Mouse (Mus musculus): Measurements from ENCODE around the gene Lrrc74a. TPM values are rescaled to one million over a fixed set of nuclear protein-coding genes. Genes with fewer than 3 reads are reported as not detected.

Lrrc74a gene
- polyA plus RNA-seq, 1 experiment from 2014 or later, result not detected

GRCm38 (mm10) chr12:86772551-86772950, 38.4 kb downstream of the Lrrc74a start:
- Histone ChIP-seq H3K27ac (ENCODE audit: low read depth, low read length) (peak overlapping the region; percentile 35; the same call in 1 of the 2 replicates), H3K4me2 (ENCODE audit: low read length) (no peak overlapping the region), H3K27me3 (replicated peaks; ENCODE audit: control insufficient read depth, insufficient read depth, low read length) (no peaks in the 10 kb centered on the region), H3K9me3 (replicated peaks; ENCODE audit: control insufficient read depth, low read length) (no peaks in the 10 kb centered on the region), H3K4me1 (ENCODE audit: control insufficient read depth, insufficient read depth, low read length) (peaks cover 21% of the 10 kb centered on the region; the same call in 1 of the 2 replicates), H3K4me3 (ENCODE audit: low read depth, low read length) (no peak overlapping the region), H3K9ac (ENCODE audit: low read length) (no peak overlapping the region), H3K36me3 (ENCODE audit: control insufficient read depth, insufficient read depth, low read length) (no peaks in the 10 kb centered on the region)
- 23% methylated on average over 3 of the region's 3 CpGs for WGBS
- ATAC-seq (0 out of 2 replicates have a peak, but pooled peaks have one; percentile 24), DNase-seq (ENCODE audit: low spot score) (peak; percentile 55)

- no peak overlapping the region for H3K4me3 ChIP-seq (ENCODE audit: low read depth, low read length)
- DNase-seq (ENCODE audit: low spot score) (no peak), ATAC-seq (no peak)
- peaks cover 8% of the 10 kb centered on the region; the same call in 1 of the 2 replicates for H3K4me1 ChIP-seq (ENCODE audit: control insufficient read depth, insufficient read depth, low read length)
- no peaks in the 10 kb centered on the region for H3K9me3 ChIP-seq (replicated peaks; ENCODE audit: control insufficient read depth, low read length)
- no peak overlapping the region for H3K9ac ChIP-seq (ENCODE audit: low read length)
- 81% methylated on average over 7 of the region's 7 CpGs for WGBS
- no peak overlapping the region for H3K27ac ChIP-seq (ENCODE audit: low read depth, low read length)
- no peaks in the 10 kb centered on the region for H3K27me3 ChIP-seq (replicated peaks; ENCODE audit: control insufficient read depth, insufficient read depth, low read length)
- H3K36me3 ChIP-seq (ENCODE audit: control insufficient read depth, insufficient read depth, low read length), result no peaks in the 10 kb centered on the region
- no peak overlapping the region for H3K4me2 ChIP-seq (ENCODE audit: low read length)
Measured at GRCm38 (mm10) chr12:86775561-86776280, 41.6 kb downstream of the Lrrc74a start.

DNA sequence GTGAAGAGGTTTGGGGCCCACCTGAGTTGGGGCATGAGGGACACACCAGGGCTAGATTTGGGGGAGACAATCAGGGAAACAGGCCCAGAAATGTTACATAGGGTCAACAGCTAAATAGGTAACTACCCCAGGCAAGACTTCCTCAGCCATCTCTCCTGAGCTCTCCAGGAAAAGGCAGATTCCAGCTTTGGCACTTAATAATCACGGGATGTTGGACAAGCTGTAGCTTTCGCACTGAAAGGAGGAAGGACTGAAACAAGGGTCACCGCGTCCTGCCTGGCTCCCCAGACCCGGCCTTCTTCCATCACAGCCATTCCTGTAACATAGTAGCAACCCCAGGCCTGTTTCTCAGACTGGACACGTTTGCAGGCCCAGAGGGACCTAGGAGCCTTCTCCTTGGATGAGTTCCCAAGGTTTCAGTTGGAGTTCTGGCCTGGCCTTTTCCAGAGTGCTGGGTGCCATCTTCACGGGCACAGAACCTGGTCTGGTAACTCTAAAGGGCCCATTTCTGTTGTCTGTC, 42.2 kb downstream of the Lrrc74a start:
- H3K9me3 ChIP-seq (replicated peaks; ENCODE audit: control insufficient read depth, low read length), result no peaks in the 10 kb centered on the region
- no peak overlapping the region for H3K27ac ChIP-seq (ENCODE audit: low read depth, low read length)
- ATAC-seq (no peak), DNase-seq (ENCODE audit: low spot score) (no peak)
- H3K9ac ChIP-seq (ENCODE audit: low read length), result no peak overlapping the region
- peaks cover 3% of the 10 kb centered on the region; the same call in 1 of the 2 replicates for H3K4me1 ChIP-seq (ENCODE audit: control insufficient read depth, insufficient read depth, low read length)
- no peak overlapping the region for H3K4me2 ChIP-seq (ENCODE audit: low read length)
- no peaks in the 10 kb centered on the region for H3K36me3 ChIP-seq (ENCODE audit: control insufficient read depth, insufficient read depth, low read length)
- no peak overlapping the region for H3K4me3 ChIP-seq (ENCODE audit: low read depth, low read length)
- no peaks in the 10 kb centered on the region for H3K27me3 ChIP-seq (replicated peaks; ENCODE audit: control insufficient read depth, insufficient read depth, low read length)
- 81% methylated on average over 7 of the region's 7 CpGs for WGBS

GRCm38 (mm10) chr12:86778531-86778930, 44.4 kb downstream of the Lrrc74a start:
- WGBS, result 91% methylated on average over 4 of the region's 4 CpGs
- ATAC-seq, result no peak
- no peak overlapping the region for H3K4me2 ChIP-seq (ENCODE audit: low read length)
- no peak overlapping the region for H3K9ac ChIP-seq (ENCODE audit: low read length)
- no peak overlapping the region for H3K27ac ChIP-seq (ENCODE audit: low read depth, low read length)
- no peaks in the 10 kb centered on the region for H3K36me3 ChIP-seq (ENCODE audit: control insufficient read depth, insufficient read depth, low read length)
- no peaks in the 10 kb centered on the region for H3K27me3 ChIP-seq (replicated peaks; ENCODE audit: control insufficient read depth, insufficient read depth, low read length)
- no peak for DNase-seq (ENCODE audit: low spot score)
- no peaks in the 10 kb centered on the region for H3K9me3 ChIP-seq (replicated peaks; ENCODE audit: control insufficient read depth, low read length)
- no peak overlapping the region for H3K4me3 ChIP-seq (ENCODE audit: low read depth, low read length)
- peaks cover 3% of the 10 kb centered on the region; the same call in 1 of the 2 replicates for H3K4me1 ChIP-seq (ENCODE audit: control insufficient read depth, insufficient read depth, low read length)

DNA sequence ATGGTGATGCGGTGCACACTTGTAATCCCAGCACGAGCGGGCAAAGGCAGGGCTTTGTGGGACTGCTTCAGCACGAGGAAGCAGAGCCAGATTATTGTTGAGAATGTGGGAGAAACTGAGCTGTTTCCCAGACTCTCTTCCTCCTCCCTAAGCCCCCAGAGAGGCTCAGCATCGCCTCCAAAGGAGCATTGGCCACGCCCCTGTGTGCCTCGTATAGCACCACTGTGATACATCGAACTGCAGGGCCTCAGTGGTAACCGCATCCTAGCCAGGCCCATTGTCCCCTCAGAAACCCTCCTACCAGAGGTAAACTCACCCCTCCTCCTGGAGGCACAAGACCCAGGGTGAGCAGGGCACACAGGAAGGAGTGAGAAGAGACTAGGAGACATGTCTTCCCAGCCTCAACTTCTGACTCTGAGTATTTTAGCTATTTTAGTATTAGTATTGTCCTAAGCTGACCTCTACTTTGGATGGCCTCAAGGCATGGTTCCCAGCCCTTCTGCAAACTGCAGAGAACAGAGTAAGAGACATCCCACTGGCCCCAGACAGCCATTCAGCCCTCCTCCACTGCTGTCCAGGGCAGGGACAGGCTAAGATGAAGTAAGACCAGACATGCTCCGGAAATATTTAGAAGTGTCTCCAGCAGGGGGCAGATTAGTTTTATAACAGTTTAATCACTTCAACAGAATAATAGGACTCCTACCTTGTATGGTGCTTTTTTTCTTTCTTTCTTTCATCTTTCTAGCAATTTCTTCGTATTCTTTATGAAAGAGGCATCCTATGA, 45.2 kb downstream of the Lrrc74a start:
- Histone ChIP-seq H3K4me2 (ENCODE audit: low read length) (no peak overlapping the region), H3K9me3 (replicated peaks; ENCODE audit: control insufficient read depth, low read length) (no peaks in the 10 kb centered on the region), H3K4me3 (ENCODE audit: low read depth, low read length) (no peak overlapping the region), H3K36me3 (ENCODE audit: control insufficient read depth, insufficient read depth, low read length) (no peaks in the 10 kb centered on the region), H3K9ac (ENCODE audit: low read length) (no peak overlapping the region), H3K27ac (ENCODE audit: low read depth, low read length) (no peak overlapping the region), H3K4me1 (ENCODE audit: control insufficient read depth, insufficient read depth, low read length) (peaks cover 3% of the 10 kb centered on the region; the same call in 1 of the 2 replicates), H3K27me3 (replicated peaks; ENCODE audit: control insufficient read depth, insufficient read depth, low read length) (no peaks in the 10 kb centered on the region)
- DNase-seq (ENCODE audit: low spot score) (peak; percentile 70), ATAC-seq (0 out of 2 replicates have a peak, but pooled peaks have one; percentile 35)
- 48% methylated on average over 11 of the region's 11 CpGs for WGBS

DNA sequence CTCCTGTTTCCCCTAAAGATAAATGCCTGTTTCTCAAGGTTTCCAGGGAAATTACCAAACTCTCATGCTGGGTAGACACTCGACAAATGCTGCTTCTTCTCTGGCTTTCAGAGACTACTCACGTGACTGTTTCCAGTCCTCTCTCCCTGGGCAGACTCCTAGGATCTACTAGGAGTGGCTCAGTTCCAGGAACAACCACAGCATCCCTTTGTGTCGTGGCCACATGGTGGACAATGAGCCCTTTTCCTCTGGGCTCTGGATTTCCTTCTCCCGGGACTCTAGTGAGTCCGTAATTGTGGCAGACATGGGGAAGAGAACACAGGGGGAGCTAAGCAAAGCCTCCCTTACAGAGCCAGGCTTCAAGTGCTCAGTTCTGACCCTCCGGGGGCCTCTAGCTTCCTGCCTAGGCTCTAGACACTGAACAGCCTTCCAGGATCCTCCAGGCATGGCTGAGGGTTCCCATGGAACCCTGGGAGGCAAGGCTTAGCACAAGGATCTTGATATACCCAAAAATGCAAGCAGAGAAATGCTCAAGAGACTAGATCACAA, 47.6 kb downstream of the Lrrc74a start:
- H3K27me3 ChIP-seq (replicated peaks; ENCODE audit: control insufficient read depth, insufficient read depth, low read length), result no peaks in the 10 kb centered on the region
- WGBS, result 38% methylated on average over 6 of the region's 6 CpGs
- H3K27ac ChIP-seq (ENCODE audit: low read depth, low read length), result 0 out of 2 replicates have a peak overlapping the region, but pooled peaks have one; percentile 33
- H3K4me1 ChIP-seq (ENCODE audit: control insufficient read depth, insufficient read depth, low read length), result peaks cover 11% of the 10 kb centered on the region
- ATAC-seq, result no peak
- no peaks in the 10 kb centered on the region for H3K9me3 ChIP-seq (replicated peaks; ENCODE audit: control insufficient read depth, low read length)
- DNase-seq (ENCODE audit: low spot score), result no peak
- no peak overlapping the region for H3K9ac ChIP-seq (ENCODE audit: low read length)
- H3K4me2 ChIP-seq (ENCODE audit: low read length), result no peak overlapping the region
- no peak overlapping the region for H3K4me3 ChIP-seq (ENCODE audit: low read depth, low read length)
- no peaks in the 10 kb centered on the region for H3K36me3 ChIP-seq (ENCODE audit: control insufficient read depth, insufficient read depth, low read length)

DNA sequence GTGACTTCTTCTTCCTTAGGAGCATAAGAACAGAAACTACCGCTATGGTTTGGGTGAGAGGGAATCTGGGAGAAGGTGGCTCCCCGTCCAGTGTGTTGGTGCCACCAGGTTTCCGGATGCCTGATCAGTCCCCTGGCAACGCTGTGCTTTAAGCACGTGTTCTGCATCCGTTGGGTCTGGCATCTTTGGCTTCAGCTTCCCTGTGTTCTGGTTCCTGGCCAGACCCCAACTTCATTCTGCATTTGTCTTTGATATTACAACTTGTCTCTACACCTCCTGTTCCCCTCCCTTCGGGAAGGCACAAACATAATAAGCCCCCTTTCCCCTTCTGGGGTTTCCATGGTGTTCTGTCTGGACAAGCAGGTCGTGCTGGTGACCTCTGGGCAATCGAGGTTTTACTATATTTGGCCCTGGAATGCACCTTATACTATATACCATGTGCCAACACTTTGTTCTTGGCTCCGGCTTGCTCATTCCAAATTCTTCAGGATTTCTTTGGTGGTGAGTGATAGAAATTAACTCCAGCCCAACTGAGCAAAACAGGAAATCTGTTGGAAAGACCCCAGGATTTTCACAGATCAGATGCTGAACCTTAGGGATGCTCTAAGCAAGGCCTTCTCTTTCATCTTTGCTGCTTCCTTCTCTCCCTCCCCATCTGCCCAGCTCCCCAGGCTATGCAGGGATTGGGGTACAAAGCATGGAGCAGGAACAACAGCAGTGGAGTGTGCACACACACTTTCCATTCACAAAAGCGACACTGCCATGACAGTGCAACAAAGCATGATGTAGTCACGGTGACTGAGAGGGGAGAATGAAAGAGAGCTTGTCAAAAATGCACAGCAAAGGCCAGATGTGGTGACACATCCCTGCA, 52.2 kb downstream of the Lrrc74a start:
- 18% methylated on average over 12 of the region's 12 CpGs for WGBS
- Histone ChIP-seq H3K9ac (ENCODE audit: low read length) (no peak overlapping the region), H3K4me2 (ENCODE audit: low read length) (no peak overlapping the region), H3K36me3 (ENCODE audit: control insufficient read depth, insufficient read depth, low read length) (no peaks in the 10 kb centered on the region), H3K9me3 (replicated peaks; ENCODE audit: control insufficient read depth, low read length) (no peaks in the 10 kb centered on the region), H3K27me3 (replicated peaks; ENCODE audit: control insufficient read depth, insufficient read depth, low read length) (no peaks in the 10 kb centered on the region), H3K4me3 (ENCODE audit: low read depth, low read length) (no peak overlapping the region), H3K27ac (ENCODE audit: low read depth, low read length) (peak overlapping the region; percentile 88), H3K4me1 (ENCODE audit: control insufficient read depth, insufficient read depth, low read length) (peaks cover 30% of the 10 kb centered on the region)
- DNase-seq (ENCODE audit: low spot score), result peak; percentile 92
- ATAC-seq, result peak; percentile 82

DNA sequence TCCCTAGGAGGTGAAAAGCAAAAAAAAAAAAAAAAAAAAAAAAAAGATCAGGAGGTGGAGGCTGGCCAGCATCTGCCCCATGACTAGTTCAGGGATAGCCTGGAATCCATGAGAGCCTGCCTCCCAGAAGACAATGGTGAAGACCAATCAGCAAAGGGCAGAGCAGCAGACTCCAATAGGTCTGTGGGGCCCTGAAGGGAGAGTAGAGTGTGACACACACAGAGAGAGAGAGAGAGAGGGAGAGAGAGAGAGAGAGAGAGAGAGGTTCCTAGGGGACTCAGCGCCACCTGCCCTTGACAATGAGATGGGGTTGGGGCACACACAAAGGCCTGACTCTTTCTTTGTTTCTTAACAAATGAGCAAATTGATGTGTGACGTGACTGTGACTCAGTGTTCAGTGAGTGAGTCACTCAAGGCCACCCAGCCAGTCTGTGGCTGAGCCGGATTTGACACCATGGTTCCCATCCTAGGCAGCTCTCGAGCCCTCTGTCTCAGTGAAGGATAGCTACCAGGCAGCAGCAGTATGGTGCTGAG, 52.9 kb downstream of the Lrrc74a start:
- Histone ChIP-seq H3K4me1 (ENCODE audit: control insufficient read depth, insufficient read depth, low read length) (peaks cover 26% of the 10 kb centered on the region), H3K36me3 (ENCODE audit: control insufficient read depth, insufficient read depth, low read length) (no peaks in the 10 kb centered on the region), H3K9me3 (replicated peaks; ENCODE audit: control insufficient read depth, low read length) (no peaks in the 10 kb centered on the region), H3K9ac (ENCODE audit: low read length) (no peak overlapping the region), H3K27ac (ENCODE audit: low read depth, low read length) (peak overlapping the region; percentile 88), H3K27me3 (replicated peaks; ENCODE audit: control insufficient read depth, insufficient read depth, low read length) (no peaks in the 10 kb centered on the region), H3K4me2 (ENCODE audit: low read length) (no peak overlapping the region), H3K4me3 (ENCODE audit: low read depth, low read length) (no peak overlapping the region)
- 12% methylated on average over 4 of the region's 4 CpGs for WGBS
- DNase-seq (ENCODE audit: low spot score) (peak; percentile 61), ATAC-seq (peak; percentile 25)

All from forebrain, embryonic 14.5 days (tissue).